Comparison of ENCODE assay signal across 9 mouse cellular contexts in genomic region chr14:18167041-18167440, GRCm38 (mm10).
DNase-seq lines count a peak whose midpoint lies in the region; TF ChIP-seq lines count a peak whose summit lies in the region.
"Had no signal": no experiment of that assay in that cellular context is flagged by ENCODE, and none has a peak within 500 bp of the region (broad histone marks: within the 10 kb centered on the region; RNA-seq: fewer than 3 reads in every experiment).

No protein-coding gene starts in this region.

- H3K36me3 ChIP-seq in E14TG2a.4 (ENCODE audit: insufficient read depth, low read length) = no peaks in the 10 kb centered on the region
- H3K36me3 ChIP-seq: lung, embryonic 15.5 days; stomach, embryonic 15.5 days had no signal

- no peak overlapping the region for H3K4me3 ChIP-seq in E14TG2a.4 (replicated peaks; ENCODE audit: low read length)
- no peak overlapping the region for H3K4me3 ChIP-seq in lung, adult 2 months (replicated peaks; ENCODE audit: extremely low read depth, low read depth, low read length)
- H3K4me3 ChIP-seq: lung, embryonic 15.5 days; stomach, embryonic 15.5 days had no signal

- no peak for TF ChIP-seq POLR2A in lung, adult 2 months (IDR thresholded peaks at IDR 0.05; ENCODE audit: borderline replicate concordance, extremely low read depth, low read depth, low read length)

- no peaks in the 10 kb centered on the region for H3K27me3 ChIP-seq in E14TG2a.4 (ENCODE audit: insufficient read depth, low read length)
- H3K27me3 ChIP-seq: lung, embryonic 15.5 days; stomach, embryonic 15.5 days had no signal

- H3K4me1 ChIP-seq in E14TG2a.4 (replicated peaks; ENCODE audit: low read depth, low read length) = no peaks in the 10 kb centered on the region
- no peaks in the 10 kb centered on the region for H3K4me1 ChIP-seq in lung, adult 2 months (ENCODE audit: control insufficient read depth, insufficient read depth, low read length)
- H3K4me1 ChIP-seq: lung, embryonic 15.5 days; stomach, embryonic 15.5 days had no signal

- TF ChIP-seq CTCF in E14TG2a.4 (conservative IDR thresholded peaks at IDR 0.05; ENCODE audit: low read length) = peak; percentile 68
- 0 out of 2 replicates have a peak, but pooled peaks have one; percentile 17 for TF ChIP-seq CTCF in lung, adult 2 months (IDR thresholded peaks at IDR 0.05; ENCODE audit: insufficient read depth, low read length)

- H3K9me3 ChIP-seq in E14TG2a.4 (ENCODE audit: low read length) = no peaks in the 10 kb centered on the region
- H3K9me3 ChIP-seq: lung, embryonic 15.5 days; stomach, embryonic 15.5 days had no signal

- intact Hi-C loops in left cerebral cortex, postnatal 36 days (cut with DNase I) = loop anchor here (5.0 kb wide), 1 partner anchor 765 kb away; no protein-coding TSS in a partner anchor

- DNase-seq in left cerebral cortex, adult 18-20 months (ENCODE audit: low spot score in 2 of 2) = peak; percentile 27 to 62
- no peak for DNase-seq in left cerebral cortex, postnatal 36 days (ENCODE audit: low spot score in 2 of 2)
- peak; percentile 53 for DNase-seq in adipocyte (ENCODE audit: low spot score)
- peak; percentile 2 for DNase-seq in gonadal fat pad, adult 2 months (ENCODE audit: low read depth)
- peak; percentile 14 for DNase-seq in lung, adult 2 months
- DNase-seq in thymus, postnatal 25 days = peak; percentile 59

Comparison
In these comparisons a context has a peak if more than half of its experiments do, and no peak if none do; other contexts are left out.
1. DNase-seq: peak in left cerebral cortex, adult 18-20 months (2 of 2), adipocyte (single experiment), gonadal fat pad, adult 2 months (single experiment), lung, adult 2 months (single experiment) and thymus, postnatal 25 days (single experiment); none in left cerebral cortex, postnatal 36 days (0 of 2).